12 mouse cellular contexts compared by ENCODE assay signal in the genomic region with DNA sequence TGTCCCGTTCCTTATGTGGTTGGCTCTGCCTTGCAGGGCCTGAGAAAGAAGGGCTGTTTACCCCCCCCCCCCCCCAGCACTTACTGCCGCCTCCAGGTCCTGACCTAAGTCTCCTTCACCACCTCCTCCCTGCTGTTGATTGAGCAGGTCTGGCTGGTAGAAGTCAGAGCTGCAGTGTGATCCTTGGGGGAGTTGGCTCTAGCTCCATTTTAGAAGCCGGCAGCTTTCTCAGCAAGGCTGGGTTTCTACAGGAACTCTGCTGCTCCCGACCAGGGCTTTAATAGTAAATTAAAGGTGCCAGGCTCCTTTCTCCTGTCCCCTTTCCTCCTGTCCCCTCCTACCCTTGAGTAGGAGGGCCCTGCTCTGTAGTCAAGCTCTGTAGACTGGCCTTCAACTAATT. TPM values are rescaled to one million over a fixed set of nuclear protein-coding genes. Genes with fewer than 3 reads are reported as not detected.
DNase-seq lines count a peak whose midpoint lies in the region; ATAC-seq and TF ChIP-seq lines count a peak whose summit lies in the region.
"Had no signal": no experiment of that assay in that cellular context is flagged by ENCODE, and none has a peak within 500 bp of the region (broad histone marks: within the 10 kb centered on the region; RNA-seq: fewer than 3 reads in every experiment).

No protein-coding gene starts in this region.

- H3K27ac ChIP-seq in kidney, adult 2 months (ENCODE audit: insufficient read depth, low read depth, low read length) = peak overlapping the region; percentile 54
- H3K27ac ChIP-seq in neural tube, embryonic 13.5 days (replicated peaks) = no peak overlapping the region
- H3K27ac ChIP-seq: liver, embryonic 13.5 days had no signal

- no peaks in the 10 kb centered on the region for H3K27me3 ChIP-seq in kidney, adult 2 months (replicated peaks; ENCODE audit: control insufficient read depth, insufficient read depth, low read length)
- no peaks in the 10 kb centered on the region for H3K27me3 ChIP-seq in neural tube, embryonic 13.5 days

- no peaks in the 10 kb centered on the region for H3K9me3 ChIP-seq in neural tube, embryonic 13.5 days
- H3K9me3 ChIP-seq: liver, embryonic 13.5 days had no signal

- no peak for ATAC-seq in neural tube, embryonic 13.5 days (ENCODE audit: low read depth)

- no peak for TF ChIP-seq POLR2A in kidney, adult 2 months (IDR thresholded peaks at IDR 0.05; ENCODE audit: low read depth, low read length)

- 14% methylated on average over 4 of the region's 4 CpGs for WGBS in kidney, adult 2 months
- WGBS in neural tube, embryonic 13.5 days = 58% methylated on average over 4 of the region's 4 CpGs

- no peak for TF ChIP-seq CTCF in kidney, adult 2 months (conservative IDR thresholded peaks at IDR 0.05; ENCODE audit: insufficient read depth, insufficient read length, low read depth, low read length)

- 0 out of 2 replicates have a peak overlapping the region, but pooled peaks have one; percentile 49 for H3K9ac ChIP-seq in neural tube, embryonic 13.5 days
- H3K9ac ChIP-seq: liver, embryonic 13.5 days had no signal

- peak overlapping the region; percentile 4; the same call in 1 of the 2 replicates for H3K4me2 ChIP-seq in neural tube, embryonic 13.5 days
- H3K4me2 ChIP-seq: liver, embryonic 13.5 days had no signal

- H3K36me3 ChIP-seq in kidney, adult 2 months (ENCODE audit: control insufficient read depth, insufficient read depth, low read length) = no peaks in the 10 kb centered on the region
- no peaks in the 10 kb centered on the region for H3K36me3 ChIP-seq in neural tube, embryonic 13.5 days
- H3K36me3 ChIP-seq: liver, embryonic 13.5 days had no signal

- peak; percentile 17 to 24 for DNase-seq in cerebellum, postnatal 14 days
- no peak for DNase-seq in cerebellum, postnatal 10 days
- DNase-seq in kidney, adult 2 months = no peak
- no peak for DNase-seq in kidney, adult 11 months
- DNase-seq in neural tube, embryonic 10.5 days (ENCODE audit: extremely low spot score, low spot score) = no peak
- no peak for DNase-seq in thymus, postnatal 10 days (ENCODE audit: low spot score in 2 of 2)
- DNase-seq in layer of hippocampus, postnatal 25 days (ENCODE audit: extremely low spot score in 1 of 2, low spot score in 1 of 2) = no peak
- DNase-seq: embryo, embryonic 11 days; liver, embryonic 13.5 days; midbrain, embryonic 14.5 days; thymus, postnatal 25 days had no signal

- H3K4me3 ChIP-seq in kidney, adult 2 months (ENCODE audit: insufficient read depth, low read depth, low read length) = no peak overlapping the region
- no peak overlapping the region for H3K4me3 ChIP-seq in neural tube, embryonic 13.5 days
- H3K4me3 ChIP-seq: liver, embryonic 13.5 days had no signal

- H3K4me1 ChIP-seq in kidney, adult 2 months (ENCODE audit: control insufficient read depth, insufficient read depth, low read length) = peaks cover 35% of the 10 kb centered on the region
- peaks cover 59% of the 10 kb centered on the region for H3K4me1 ChIP-seq in neural tube, embryonic 13.5 days (replicated peaks)

RNA-seq across cellular contexts. Expression of gene Dnmt3a, which starts 4.6 kb away (rescaled TPM):
- 11.8 and 12.9 TPM in 2 replicates for polyA plus RNA-seq in kidney, adult 2 months (2012; rRNA removed)
- 95.7 and 118 TPM in 2 replicates for polyA plus RNA-seq in neural tube, embryonic 13.5 days (2015; fragmentation: Nextera tagmentation; extraction: Ambion mirVana)
- total RNA-seq in layer of hippocampus, postnatal 25 days (2021) = 100 to 1,000 TPM in 1 of 2 experiments, 10 to 100 TPM in 1; 91.4 to 116 TPM

Comparison
In these comparisons a context has a peak if more than half of its experiments do, and no peak if none do; other contexts are left out.
1. DNase-seq: peak in cerebellum, postnatal 14 days (2 of 2); none in cerebellum, postnatal 10 days (0 of 2), kidney, adult 2 months (single experiment), kidney, adult 11 months (single experiment), neural tube, embryonic 10.5 days (single experiment), thymus, postnatal 10 days (0 of 2) and layer of hippocampus, postnatal 25 days (0 of 2).